Mouse (Mus musculus) cerebellum, adult 9-11 months (tissue): ENCODE measurements around the gene Poldip3.

Source experiments
- DNase-seq: peaks from one replicate; pipeline ENCODE4 v3.0.0; 2022

Poldip3 gene

GRCm38 (mm10) chr15:83124625-83125024, 24.6 kb downstream of the Poldip3 start:
- no peak for DNase-seq

- DNase-seq: peak; percentile 89
These were observed 26.5 kb downstream of the Poldip3 start, which contains the start of gene Rrp7a for GRCm38 (mm10) chr15:83122566-83123145. Gene Rrp7a (minus strand): TSS chr15:83122801.

DNA sequence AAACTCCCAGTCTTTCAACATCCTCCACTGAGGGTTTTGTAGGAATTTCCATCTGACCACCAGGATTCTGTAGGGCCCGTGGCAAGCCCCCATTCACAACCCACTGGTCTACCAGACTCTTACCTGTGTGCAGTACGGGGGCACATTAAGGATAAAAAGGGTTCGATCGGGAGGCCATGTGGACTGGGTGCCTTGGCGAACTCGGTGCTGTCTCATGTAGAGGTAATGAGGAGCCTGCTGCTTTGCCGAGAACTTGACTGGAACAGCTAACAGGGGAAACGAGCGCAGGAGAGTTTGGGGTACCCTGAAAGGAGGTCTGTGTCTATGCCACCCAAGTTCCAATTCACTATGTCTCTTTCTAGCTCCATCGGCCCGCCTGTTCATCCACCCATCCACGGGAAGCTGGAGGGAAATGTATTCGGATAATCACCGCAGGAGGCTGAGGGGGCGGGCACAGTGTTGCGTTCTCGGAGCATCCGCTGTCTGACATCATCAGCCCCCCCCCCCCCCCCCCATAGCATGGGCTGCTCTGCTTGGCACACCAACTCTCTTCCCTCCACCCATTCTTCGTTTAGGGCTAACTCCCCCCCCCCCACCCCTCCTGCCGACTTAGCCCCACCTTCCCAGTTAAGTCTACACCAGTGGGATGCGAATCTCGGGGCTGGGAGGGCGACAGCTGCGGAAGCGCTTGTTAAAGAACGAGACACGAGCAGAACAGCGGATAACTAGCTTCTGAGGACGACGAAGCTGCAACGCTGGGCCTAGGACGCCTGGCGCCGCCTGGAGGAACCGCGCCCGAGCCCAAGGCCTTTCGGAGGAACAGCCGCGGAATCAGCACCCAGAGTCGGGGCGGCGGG, 27.2 kb downstream of the Poldip3 start:
- DNase-seq: peak; percentile 57

- peak; percentile 75 for DNase-seq
These were observed 30.8 kb downstream of the Poldip3 start for GRCm38 (mm10) chr15:83118360-83118759.

- no peak for DNase-seq
These were observed 34.1 kb downstream of the Poldip3 start for GRCm38 (mm10) chr15:83115071-83115470.

DNA sequence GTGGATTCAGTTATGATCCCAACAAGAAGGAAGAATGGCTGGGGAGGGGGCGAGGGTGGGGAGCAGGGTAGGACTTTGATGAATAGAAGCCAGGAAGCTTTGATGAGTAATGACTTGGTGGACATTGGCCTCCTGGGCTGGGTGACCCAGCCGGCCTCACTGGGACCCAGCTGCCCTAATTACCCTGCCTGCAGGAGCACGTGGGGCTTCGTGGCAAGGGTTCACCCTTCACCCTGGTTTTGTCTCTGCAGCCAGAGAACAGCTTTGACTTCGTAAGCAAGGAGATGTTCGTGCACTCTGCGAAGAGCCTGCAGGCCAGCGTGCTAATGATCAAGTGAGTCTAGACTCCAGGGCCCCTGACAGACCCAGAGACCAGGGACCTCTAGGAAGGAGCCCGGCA, 35.1 kb downstream of the Poldip3 start:
- DNase-seq: no peak

GRCm38 (mm10) chr15:83112898-83113297, 36.3 kb downstream of the Poldip3 start:
- DNase-seq: peak; percentile 57

GRCm38 (mm10) chr15:83111874-83112273, 37.3 kb downstream of the Poldip3 start:
- no peak for DNase-seq

GRCm38 (mm10) chr15:83111290-83111689, 37.9 kb downstream of the Poldip3 start:
- no peak for DNase-seq

- no peak for DNase-seq
These were observed 41.4 kb downstream of the Poldip3 start for GRCm38 (mm10) chr15:83107814-83108213.

GRCm38 (mm10) chr15:83106426-83106825, 42.8 kb downstream of the Poldip3 start:
- DNase-seq: no peak

- DNase-seq: no peak
These were observed 46.1 kb downstream of the Poldip3 start for GRCm38 (mm10) chr15:83103111-83103510.

DNA sequence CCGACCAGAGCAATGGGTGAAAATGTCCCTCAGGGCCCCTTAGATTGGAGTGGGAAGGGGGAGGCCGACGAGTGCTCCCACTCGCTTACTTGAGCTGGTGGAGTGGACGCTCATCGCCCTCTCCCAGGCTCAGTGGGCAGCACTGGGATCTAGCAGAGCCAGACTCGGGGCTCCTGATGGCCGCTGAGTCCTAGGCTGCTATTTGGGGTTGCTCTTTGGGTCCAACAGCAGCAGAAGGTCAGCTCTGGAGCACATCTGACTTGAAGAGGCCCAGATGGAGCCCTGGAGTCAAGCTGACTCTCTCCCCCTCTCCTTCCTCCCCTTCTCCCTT, 48.9 kb downstream of the Poldip3 start:
- DNase-seq: no peak

DNA sequence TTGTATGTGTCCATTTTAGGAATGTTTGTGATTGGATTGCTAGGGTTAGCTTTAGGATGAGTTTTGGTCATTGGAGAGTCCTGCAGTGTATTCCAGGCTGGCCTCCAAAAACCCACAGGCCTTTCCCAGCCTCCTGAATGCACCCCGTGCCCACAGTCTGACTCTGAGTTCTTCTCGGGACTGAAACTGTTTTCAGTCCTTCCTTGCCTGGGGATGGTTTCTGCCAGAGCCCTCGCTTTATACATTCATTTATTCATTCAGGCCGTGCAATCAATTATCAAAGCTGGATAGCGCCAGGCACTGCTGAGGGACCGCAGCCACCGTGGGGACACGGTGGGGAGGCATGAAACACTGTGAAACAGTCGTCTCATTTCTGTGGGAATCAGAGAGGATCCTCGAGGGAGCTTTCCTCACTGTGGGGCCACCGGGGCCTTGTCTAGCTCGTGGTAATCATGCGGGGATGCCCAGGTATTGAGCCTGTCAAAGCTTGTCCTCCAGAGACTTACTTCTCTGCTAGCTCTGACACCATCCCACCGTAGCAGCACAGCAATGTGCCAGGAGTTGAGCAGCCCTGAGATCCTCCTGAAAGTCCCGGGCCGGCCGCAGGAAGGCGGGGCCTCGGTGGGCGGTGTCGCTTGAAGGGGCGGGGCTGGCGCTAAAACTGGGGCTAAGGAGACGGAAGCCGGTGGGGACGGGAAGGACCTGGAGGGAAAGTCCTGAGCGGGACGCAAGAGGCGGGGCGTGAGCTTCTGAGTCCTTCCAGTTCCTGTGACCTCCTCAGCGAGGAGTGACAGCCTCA, 49.5 kb downstream of the Poldip3 start:
- DNase-seq: peak; percentile 31

GRCm38 (mm10) chr15:83095950-83096349, 53.2 kb downstream of the Poldip3 start:
- no peak for DNase-seq

DNA sequence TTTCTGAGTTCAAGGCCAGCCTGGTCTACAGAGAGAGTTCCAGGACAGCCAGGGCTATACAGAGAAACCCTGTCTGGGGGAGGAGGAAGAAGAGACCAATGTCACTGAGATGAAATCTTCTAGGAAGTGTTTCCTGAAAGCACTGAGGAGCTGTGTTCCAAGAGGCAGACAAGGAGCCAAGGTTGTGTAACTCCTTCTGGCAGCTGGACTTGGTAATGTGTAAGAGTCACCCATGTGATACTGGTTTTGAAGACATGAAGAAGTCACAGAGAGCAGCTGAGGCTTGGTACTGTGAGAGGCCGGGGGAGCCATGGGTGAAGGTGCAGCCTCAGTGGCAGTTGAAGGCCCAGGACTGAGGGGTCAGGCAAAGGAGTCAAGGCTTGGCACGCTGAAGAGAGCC, 55.5 kb downstream of the Poldip3 start:
- no peak for DNase-seq

GRCm38 (mm10) chr15:83090874-83091273, 58.3 kb downstream of the Poldip3 start:
- no peak for DNase-seq

GRCm38 (mm10) chr15:83089429-83089605, 59.9 kb downstream of the Poldip3 start, which contains the start of gene Serhl:
Gene Serhl (plus strand): TSS chr15:83089506.
- no peak for DNase-seq

DNA sequence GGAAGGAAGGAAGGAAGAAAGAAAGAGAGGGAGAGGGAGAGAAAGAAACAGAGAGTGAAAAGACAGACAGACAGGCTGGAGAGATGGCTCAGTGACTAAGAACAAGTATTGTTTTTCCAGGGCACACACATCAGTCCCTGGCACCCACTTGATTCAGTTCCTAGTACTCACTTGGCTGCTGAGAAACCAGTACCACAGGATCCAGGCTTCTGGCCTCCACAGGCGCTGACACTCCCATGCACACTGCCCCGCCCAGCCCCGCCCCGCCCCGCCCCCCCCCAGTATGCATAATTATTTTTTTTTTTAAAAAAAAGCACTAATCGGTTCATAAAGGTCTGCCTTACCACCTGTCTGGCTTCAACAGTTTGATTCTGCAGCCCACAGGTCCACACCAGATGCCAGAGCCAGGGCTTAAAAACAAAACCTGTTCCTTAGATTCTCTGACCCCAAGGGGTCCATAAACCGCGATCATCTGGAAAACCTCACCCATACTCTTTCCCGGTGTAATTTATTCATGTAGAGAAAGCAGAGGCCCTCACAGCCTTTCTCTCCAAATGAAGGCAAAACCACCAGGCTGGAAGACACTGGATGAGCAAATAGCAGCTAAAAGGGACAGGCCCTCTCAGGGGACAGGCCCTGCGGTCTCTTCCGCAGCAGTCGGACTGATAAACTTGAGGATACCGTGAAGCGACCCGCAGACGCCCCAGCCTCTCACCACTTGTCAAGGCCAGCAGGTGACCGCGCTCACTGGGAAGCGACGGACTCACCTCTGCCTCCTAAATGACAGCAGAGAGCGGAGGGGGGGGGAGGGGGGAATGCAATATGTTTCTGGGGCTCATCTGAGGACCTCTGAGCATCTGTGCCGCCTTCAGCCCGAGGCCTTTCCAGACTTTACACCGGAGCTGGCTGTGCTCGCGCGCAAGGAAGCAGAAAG, 60.4 kb downstream of the Poldip3 start:
- no peak for DNase-seq

DNA sequence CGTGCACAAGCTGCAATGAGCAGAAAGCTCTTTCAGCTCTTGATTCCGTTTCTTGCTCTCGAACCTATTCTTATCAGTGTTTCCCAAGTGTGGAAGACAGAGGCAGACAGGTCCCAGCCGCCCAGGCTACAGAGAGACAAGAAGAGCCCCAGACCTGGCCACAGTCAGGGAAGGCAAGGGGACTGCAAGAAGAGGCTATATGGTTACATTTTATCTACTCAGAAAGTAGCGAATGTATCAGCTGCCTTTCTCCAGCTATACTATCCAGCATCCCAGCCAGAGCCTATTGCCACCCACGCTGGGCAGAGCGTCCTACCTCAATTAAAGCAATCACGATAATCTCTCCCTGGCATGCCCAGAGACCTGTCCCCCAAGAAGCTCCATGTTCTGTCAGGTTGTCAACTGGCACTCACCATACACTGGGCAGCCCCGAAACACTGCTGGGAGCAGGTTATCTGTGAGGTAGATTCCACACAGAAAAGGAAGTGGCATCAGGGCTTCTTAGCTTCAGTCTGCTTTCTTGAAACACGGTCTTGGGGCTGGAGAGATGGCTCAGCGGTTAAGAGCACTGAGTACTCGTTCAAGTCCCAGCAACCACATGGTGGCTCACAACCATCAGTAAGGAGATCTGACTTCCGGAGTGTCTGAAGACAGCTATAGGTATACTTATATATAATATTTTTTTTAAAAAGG, 62.4 kb downstream of the Poldip3 start:
- no peak for DNase-seq

- DNase-seq: no peak
These were observed 63.3 kb downstream of the Poldip3 start for GRCm38 (mm10) chr15:83085901-83086300.

DNA sequence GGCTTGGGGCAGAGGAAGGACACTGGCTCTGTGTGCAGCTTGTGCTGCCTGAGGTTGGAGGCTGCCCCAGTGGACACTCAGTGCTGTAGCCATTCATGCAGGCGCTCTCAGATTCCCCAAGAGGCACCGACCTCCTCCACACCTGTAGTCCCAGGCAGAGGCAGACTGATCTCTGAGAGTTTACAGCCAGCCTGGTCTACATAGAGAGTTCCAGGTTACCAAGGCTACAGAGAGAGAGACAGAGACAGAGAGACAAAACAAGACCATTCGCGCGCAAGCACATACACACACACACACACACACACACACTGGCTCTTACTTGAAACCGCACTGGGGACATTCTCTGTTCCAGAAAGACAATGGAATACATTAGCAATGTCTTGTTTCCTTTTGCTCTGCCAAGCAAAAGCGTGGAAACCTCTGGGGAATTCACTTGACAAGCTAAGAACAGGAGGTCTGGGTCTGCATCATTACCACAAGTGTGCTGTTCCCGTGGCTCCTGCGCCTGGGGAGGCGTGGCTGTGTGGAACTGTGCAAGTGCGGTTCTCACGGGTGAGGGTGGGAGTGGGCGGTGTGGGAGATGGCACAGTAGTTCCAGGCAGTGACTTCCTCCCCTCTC, 65.1 kb downstream of the Poldip3 start:
- no peak for DNase-seq
